Mouse (Mus musculus) kidney, adult 18-20 months (tissue): Measurements from ENCODE around the gene Fam122a.
A peak's percentile ranks its signal among the peaks of the same experiment; 100 is the strongest.

Source experiments
- DNase-seq: peaks from one replicate; pipeline ENCODE4 v3.0.0; 2021

The Fam122a gene

GRCm38 (mm10) chr19:24476929-24477882 lies at the start of gene Fam122a:
Gene Fam122a, minus strand, starts transcription at chr19:24477356.
- DNase-seq: peak; percentile 90

GRCm38 (mm10) chr19:24523476-24524313 lies 46.5 kb upstream of the Fam122a start:
- DNase-seq: no peak

- DNase-seq: no peak
Observed at GRCm38 (mm10) chr19:24521997-24522396, 44.8 kb upstream of the Fam122a start.

GRCm38 (mm10) chr19:24521146-24521545 lies 44.0 kb upstream of the Fam122a start:
- DNase-seq: no peak

- DNase-seq: no peak
Observed at GRCm38 (mm10) chr19:24519732-24520409, 42.7 kb upstream of the Fam122a start.

- DNase-seq: no peak
Observed at GRCm38 (mm10) chr19:24518384-24518783, 41.2 kb upstream of the Fam122a start.

GRCm38 (mm10) chr19:24517057-24517456 lies 39.9 kb upstream of the Fam122a start:
- no peak for DNase-seq

GRCm38 (mm10) chr19:24515941-24516340 lies 38.8 kb upstream of the Fam122a start:
- no peak for DNase-seq

GRCm38 (mm10) chr19:24514661-24515642 lies 37.8 kb upstream of the Fam122a start:
- no peak for DNase-seq

GRCm38 (mm10) chr19:24513105-24513843 lies 36.1 kb upstream of the Fam122a start:
- no peak for DNase-seq

GRCm38 (mm10) chr19:24511939-24512338 lies 34.8 kb upstream of the Fam122a start:
- DNase-seq: no peak

GRCm38 (mm10) chr19:24509391-24509790 lies 32.2 kb upstream of the Fam122a start:
- no peak for DNase-seq

- DNase-seq: no peak
Observed at GRCm38 (mm10) chr19:24508087-24508767, 31.1 kb upstream of the Fam122a start.

- no peak for DNase-seq
Observed at GRCm38 (mm10) chr19:24502736-24503421, 25.7 kb upstream of the Fam122a start.

GRCm38 (mm10) chr19:24501525-24501924 lies 24.4 kb upstream of the Fam122a start:
- DNase-seq: no peak

GRCm38 (mm10) chr19:24500431-24500830 lies 23.3 kb upstream of the Fam122a start:
- no peak for DNase-seq

- peak; percentile 17 for DNase-seq
Observed at GRCm38 (mm10) chr19:24499291-24499690, 22.1 kb upstream of the Fam122a start.

- no peak for DNase-seq
Observed at GRCm38 (mm10) chr19:24493887-24494286, 16.7 kb upstream of the Fam122a start.

GRCm38 (mm10) chr19:24491824-24492223 lies 14.7 kb upstream of the Fam122a start:
- DNase-seq: no peak

GRCm38 (mm10) chr19:24490275-24490674 lies 13.1 kb upstream of the Fam122a start:
- DNase-seq: no peak
